Mouse (Mus musculus): ENCODE measurements at regions not wholly inside any gene's neighbourhood (a gene's known extent, or its start where the extent isn't known, plus 50 kb on each side); places are given as distances from the start of the nearest gene placed in this dataset.
"Not testable (repeated sequence)": the region's sequence is repeated elsewhere in the genome, so short reads cannot be mapped to it uniquely, and the experiment has no call there.

GRCm38 (mm10) chr4:29420198-29420792 lies 607.4 kb downstream of the Epha7 start:
- Histone ChIP-seq H3K4me2 (no peak overlapping the region), H3K4me3 (no peak overlapping the region), H3K27me3 (no peaks in the 10 kb centered on the region), H3K9ac (no peak overlapping the region), H3K4me1 (no peaks in the 10 kb centered on the region), H3K27ac (no peak overlapping the region), H3K9me3 (no peaks in the 10 kb centered on the region), H3K36me3 (no peaks in the 10 kb centered on the region)
- no peak for ATAC-seq (ENCODE audit: borderline replicate concordance, extremely low read depth, low FRiP score, low TSS enrichment)
- WGBS = 67% methylated on average over 2 of the region's 2 CpGs

- not testable (repeated sequence) for H3K9ac ChIP-seq, H3K27ac ChIP-seq, H3K36me3 ChIP-seq, H3K9me3 ChIP-seq, H3K27me3 ChIP-seq, H3K4me3 ChIP-seq, H3K4me2 ChIP-seq, H3K4me1 ChIP-seq
- ATAC-seq (ENCODE audit: borderline replicate concordance, extremely low read depth, low FRiP score, low TSS enrichment) = peak; percentile 65
- 40% methylated on average over 4 of the region's 4 CpGs for WGBS
These were observed 618.6 kb downstream of the Epha7 start for GRCm38 (mm10) chr4:29431493-29431892.

GRCm38 (mm10) chr4:29463329-29463728 lies 650.4 kb downstream of the Epha7 start:
- Histone ChIP-seq H3K27me3 (no peaks in the 10 kb centered on the region), H3K4me1 (no peaks in the 10 kb centered on the region), H3K9ac (no peak overlapping the region), H3K27ac (no peak overlapping the region), H3K4me3 (no peak overlapping the region), H3K4me2 (no peak overlapping the region; the same call in 1 of the 2 replicates), H3K36me3 (no peaks in the 10 kb centered on the region), H3K9me3 (no peaks in the 10 kb centered on the region)
- WGBS = 46% methylated on average over 5 of the region's 5 CpGs
- no peak for ATAC-seq (ENCODE audit: borderline replicate concordance, extremely low read depth, low FRiP score, low TSS enrichment)

GRCm38 (mm10) chr4:29466315-29466714 lies 653.4 kb downstream of the Epha7 start:
- H3K36me3 ChIP-seq = no peaks in the 10 kb centered on the region
- H3K4me1 ChIP-seq = no peaks in the 10 kb centered on the region
- no peaks in the 10 kb centered on the region for H3K9me3 ChIP-seq
- ATAC-seq (ENCODE audit: borderline replicate concordance, extremely low read depth, low FRiP score, low TSS enrichment) = no peak
- H3K27me3 ChIP-seq = no peaks in the 10 kb centered on the region
- no peak overlapping the region for H3K4me2 ChIP-seq
- H3K27ac ChIP-seq = no peak overlapping the region
- no peak overlapping the region for H3K4me3 ChIP-seq
- H3K9ac ChIP-seq = no peak overlapping the region
- WGBS = 61% methylated on average over 2 of the region's 2 CpGs

- no peaks in the 10 kb centered on the region for H3K27me3 ChIP-seq
- H3K9ac ChIP-seq = no peak overlapping the region
- whole genome bisulfite sequencing = 51% methylated on average over 2 of the region's 2 CpGs
- no peak overlapping the region for H3K4me3 ChIP-seq
- H3K9me3 ChIP-seq = no peaks in the 10 kb centered on the region
- no peaks in the 10 kb centered on the region for H3K36me3 ChIP-seq
- no peak overlapping the region for H3K27ac ChIP-seq
- ATAC-seq (ENCODE audit: borderline replicate concordance, extremely low read depth, low FRiP score, low TSS enrichment) = no peak
- H3K4me2 ChIP-seq = no peak overlapping the region
- H3K4me1 ChIP-seq = no peaks in the 10 kb centered on the region
These were observed 667.6 kb downstream of the Epha7 start for GRCm38 (mm10) chr4:29480384-29481092.

GRCm38 (mm10) chr4:29481093-29481715 lies 668.3 kb downstream of the Epha7 start:
- Histone ChIP-seq H3K9me3 (no peaks in the 10 kb centered on the region), H3K4me2 (no peak overlapping the region), H3K4me1 (no peaks in the 10 kb centered on the region), H3K9ac (no peak overlapping the region), H3K4me3 (no peak overlapping the region), H3K27ac (no peak overlapping the region), H3K36me3 (no peaks in the 10 kb centered on the region), H3K27me3 (no peaks in the 10 kb centered on the region)
- ATAC-seq (ENCODE audit: borderline replicate concordance, extremely low read depth, low FRiP score, low TSS enrichment) = no peak
- 43% methylated on average over 1 of the region's 1 CpGs for WGBS

- no peak overlapping the region for H3K4me2 ChIP-seq
- WGBS = 77% methylated on average over 2 of the region's 2 CpGs
- H3K36me3 ChIP-seq = no peaks in the 10 kb centered on the region
- H3K27me3 ChIP-seq = no peaks in the 10 kb centered on the region
- no peak overlapping the region for H3K27ac ChIP-seq
- no peak for ATAC-seq (ENCODE audit: borderline replicate concordance, extremely low read depth, low FRiP score, low TSS enrichment)
- H3K9ac ChIP-seq = no peak overlapping the region
- no peaks in the 10 kb centered on the region for H3K4me1 ChIP-seq
- H3K9me3 ChIP-seq = no peaks in the 10 kb centered on the region
- H3K4me3 ChIP-seq = no peak overlapping the region
These were observed 669.5 kb downstream of the Epha7 start for GRCm38 (mm10) chr4:29482407-29482806.

- Histone ChIP-seq H3K27ac (no peak overlapping the region), H3K4me1 (no peaks in the 10 kb centered on the region), H3K4me3 (no peak overlapping the region), H3K9me3 (no peaks in the 10 kb centered on the region), H3K27me3 (no peaks in the 10 kb centered on the region), H3K4me2 (no peak overlapping the region), H3K9ac (no peak overlapping the region), H3K36me3 (no peaks in the 10 kb centered on the region)
- 67% methylated on average over 1 of the region's 1 CpGs for WGBS
- ATAC-seq (ENCODE audit: borderline replicate concordance, extremely low read depth, low FRiP score, low TSS enrichment) = no peak
These were observed 687.9 kb downstream of the Epha7 start for GRCm38 (mm10) chr4:29500844-29501243.

- Histone ChIP-seq H3K27me3 (no peaks in the 10 kb centered on the region), H3K36me3 (no peaks in the 10 kb centered on the region), H3K9me3 (no peaks in the 10 kb centered on the region), H3K4me2 (no peak overlapping the region), H3K9ac (no peak overlapping the region), H3K4me3 (no peak overlapping the region), H3K27ac (no peak overlapping the region), H3K4me1 (no peaks in the 10 kb centered on the region)
- no peak for ATAC-seq (ENCODE audit: borderline replicate concordance, extremely low read depth, low FRiP score, low TSS enrichment)
- 53% methylated on average over 4 of the region's 4 CpGs for WGBS
These were observed 712.1 kb downstream of the Epha7 start for GRCm38 (mm10) chr4:29525051-29525450.

- no peak overlapping the region for H3K4me2 ChIP-seq
- H3K4me3 ChIP-seq = no peak overlapping the region
- no peak; the same call in 1 of the 2 replicates for ATAC-seq (ENCODE audit: borderline replicate concordance, extremely low read depth, low FRiP score, low TSS enrichment)
- H3K27me3 ChIP-seq = no peaks in the 10 kb centered on the region
- no peaks in the 10 kb centered on the region for H3K9me3 ChIP-seq
- H3K4me1 ChIP-seq = no peaks in the 10 kb centered on the region
- WGBS = 59% methylated on average over 5 of the region's 5 CpGs
- no peaks in the 10 kb centered on the region for H3K36me3 ChIP-seq
- no peak overlapping the region for H3K27ac ChIP-seq
- no peak overlapping the region for H3K9ac ChIP-seq
These were observed 713.1 kb downstream of the Epha7 start for GRCm38 (mm10) chr4:29525769-29526658.

Data from lung, embryonic 15.5 days (tissue).